Mouse (Mus musculus) layer of hippocampus, adult 9-10 months (tissue): Measurements from ENCODE around the gene LTO1.

Source experiments
- DNase-seq: peaks from one replicate; pipeline ENCODE4 v3.0.0; 2022; ENCODE audit warnings: low spot score

The LTO1 gene

DNA sequence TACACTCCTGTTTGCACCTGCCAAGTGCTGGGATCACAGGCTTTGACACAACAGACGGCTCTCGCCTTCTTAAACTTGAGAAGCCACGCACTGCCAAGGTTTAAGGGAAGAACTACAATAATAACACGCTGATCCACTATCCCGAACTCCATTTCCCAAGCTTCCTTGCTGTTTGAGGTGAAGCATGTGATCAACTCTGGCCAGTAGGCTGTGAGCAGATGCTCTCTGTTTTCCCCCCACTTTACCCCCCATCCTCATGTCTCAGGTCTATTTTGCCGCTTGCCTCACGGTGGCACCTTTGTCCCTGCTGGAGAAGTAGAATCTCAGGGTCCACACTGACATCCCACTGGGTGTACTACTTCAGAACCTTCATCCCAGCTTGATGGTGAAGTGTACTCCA, 6.2 kb upstream of the LTO1 start:
- DNase-seq, result no peak

- no peak for DNase-seq
Measured at GRCm38 (mm10) chr7:144911121-144911520, 3.8 kb upstream of the LTO1 start.

- DNase-seq, result no peak
Measured at GRCm38 (mm10) chr7:144912897-144913296, 2.0 kb upstream of the LTO1 start.

DNA sequence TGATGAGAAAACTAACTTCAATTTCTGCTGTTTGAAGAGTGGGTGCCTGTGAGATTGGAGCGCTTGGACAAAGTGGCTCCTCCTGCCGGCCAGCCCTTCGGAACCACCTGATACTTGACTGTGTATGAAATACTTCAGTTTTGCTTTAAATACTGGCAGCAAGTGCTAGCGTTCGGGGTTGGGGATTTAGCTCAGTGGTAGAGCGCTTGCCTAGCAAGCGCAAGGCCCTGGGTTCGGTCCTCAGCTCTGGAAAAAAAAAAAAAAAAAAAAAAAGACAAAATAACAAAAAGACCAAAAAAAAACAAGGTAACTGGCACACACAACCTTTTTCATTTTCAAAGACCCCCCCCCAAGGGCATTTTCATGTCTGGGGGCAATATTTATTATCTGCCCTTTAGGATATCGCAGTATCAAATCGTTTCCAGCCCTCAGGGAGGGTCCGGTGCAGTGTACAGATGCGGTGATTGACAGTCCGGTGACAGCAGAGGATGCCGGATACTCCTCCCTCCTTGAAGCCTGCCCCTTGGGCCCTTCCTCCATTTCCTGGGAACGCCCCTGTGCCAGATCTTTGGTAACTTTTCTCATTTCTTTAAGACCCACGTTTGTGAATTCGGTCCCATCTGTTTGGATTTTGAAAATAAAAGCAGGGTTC, 478 bp upstream of the LTO1 start:
- peak; percentile 75 for DNase-seq

- DNase-seq, result no peak
Measured at GRCm38 (mm10) chr7:144918823-144919222, 3.9 kb downstream of the LTO1 start.

GRCm38 (mm10) chr7:144927591-144927990, 12.7 kb downstream of the LTO1 start:
- DNase-seq, result no peak

- no peak for DNase-seq
Measured at GRCm38 (mm10) chr7:144928009-144928888, 13.3 kb downstream of the LTO1 start.

DNA sequence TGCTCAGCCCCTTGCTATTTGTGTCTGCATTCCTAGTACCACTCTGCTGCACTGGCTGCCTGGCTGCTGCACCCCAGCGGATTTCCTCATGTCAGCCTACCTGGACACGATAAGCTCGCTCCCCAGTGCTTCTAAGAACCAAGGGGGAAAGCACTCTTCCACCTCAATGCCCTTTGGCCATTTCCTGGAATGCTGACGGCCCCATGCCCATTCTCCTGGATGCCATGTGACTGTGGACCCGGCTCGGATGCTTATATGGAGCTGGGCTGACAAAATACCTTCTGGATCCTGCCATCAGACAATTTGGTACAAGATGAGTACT, 13.9 kb downstream of the LTO1 start:
- DNase-seq, result no peak

GRCm38 (mm10) chr7:144929506-144929905, 14.6 kb downstream of the LTO1 start:
- DNase-seq, result no peak

DNA sequence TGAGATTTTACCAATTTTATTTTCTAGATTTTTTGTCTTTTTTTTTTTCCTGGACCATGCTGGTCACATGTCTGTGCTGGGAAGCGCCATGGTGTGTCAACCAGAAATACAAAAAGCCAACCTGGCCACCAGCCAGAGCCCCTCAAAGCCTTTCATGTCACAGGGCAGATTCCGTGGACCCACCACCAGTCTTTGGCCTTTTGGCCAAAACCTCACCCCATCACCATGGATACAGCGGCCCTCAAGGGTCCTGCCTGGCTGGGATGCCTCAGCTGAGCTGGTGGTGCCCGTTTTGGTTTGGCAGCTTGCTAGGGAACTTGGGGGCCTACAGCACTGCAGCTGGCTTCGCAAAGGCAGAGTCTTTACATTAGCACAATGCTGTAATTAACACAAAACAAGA, 15.0 kb downstream of the LTO1 start:
- no peak for DNase-seq

- DNase-seq, result no peak
Measured at GRCm38 (mm10) chr7:144931778-144932177, 16.9 kb downstream of the LTO1 start.

DNA sequence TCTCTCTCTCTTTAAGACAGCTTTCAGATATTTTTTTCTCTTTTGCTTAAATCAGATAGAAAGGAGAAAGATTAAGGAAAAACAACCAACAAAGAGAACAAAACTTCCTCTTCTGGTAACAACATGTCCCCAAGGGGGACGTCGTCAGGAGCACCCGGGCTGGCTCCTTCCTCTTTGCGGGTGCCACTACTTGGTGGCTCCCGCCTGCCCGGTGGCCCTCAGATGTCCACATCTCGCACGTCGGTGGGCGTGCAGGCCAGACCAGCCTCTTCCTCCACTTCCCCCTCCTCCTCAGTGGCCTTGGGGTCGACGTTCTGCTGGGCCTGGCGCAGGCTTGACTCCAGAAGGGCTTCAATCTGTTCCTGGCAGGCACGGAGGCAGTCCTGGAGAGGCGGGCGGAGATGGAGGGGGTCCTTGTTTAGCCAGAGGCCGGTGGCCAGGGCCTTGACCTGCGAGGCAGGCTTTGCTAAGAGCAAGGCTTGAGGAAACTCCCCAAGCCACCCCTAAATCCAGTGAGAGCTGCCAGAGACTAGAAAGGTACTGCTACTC, 17.6 kb downstream of the LTO1 start:
- no peak for DNase-seq

- no peak for DNase-seq
Measured at GRCm38 (mm10) chr7:144933336-144933735, 18.4 kb downstream of the LTO1 start.

DNA sequence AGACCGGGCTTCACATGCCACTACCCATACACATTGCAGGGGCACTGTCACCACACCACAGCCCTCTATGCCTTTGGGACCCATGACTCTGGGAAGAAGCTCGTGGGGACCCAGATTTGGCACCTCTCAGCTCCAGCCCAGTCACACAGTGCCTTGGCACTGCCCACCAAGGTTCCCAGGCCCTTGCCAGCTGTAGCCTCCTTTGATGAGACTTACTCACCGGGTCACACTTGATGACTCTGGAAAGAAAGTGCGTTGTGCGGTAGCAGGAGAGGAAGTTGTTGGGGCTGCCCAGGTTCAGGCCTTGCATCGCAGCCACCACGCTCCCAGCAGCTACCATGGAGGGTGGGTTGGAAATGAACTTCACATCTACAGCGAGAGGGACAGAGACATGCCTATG, 18.9 kb downstream of the LTO1 start:
- DNase-seq, result no peak

DNA sequence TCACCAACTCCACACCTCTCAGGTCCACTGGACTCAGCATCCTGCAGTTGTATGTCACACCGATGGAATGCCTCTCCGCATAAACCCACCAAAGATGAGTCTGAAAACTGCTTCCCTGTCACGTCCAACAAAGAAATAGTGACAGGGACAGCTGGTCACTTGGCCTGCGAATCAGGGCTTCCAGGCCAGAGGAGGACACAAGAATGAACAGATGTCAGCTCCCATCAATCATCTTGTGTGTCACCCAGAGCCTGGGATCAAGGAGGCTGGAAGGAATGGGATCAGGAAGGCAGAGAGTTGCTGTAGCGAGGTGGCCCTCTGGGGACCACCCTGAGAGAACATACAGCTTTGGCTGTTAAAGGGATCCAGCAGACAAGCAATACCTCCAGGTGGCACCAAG, 20.0 kb downstream of the LTO1 start:
- no peak for DNase-seq

DNA sequence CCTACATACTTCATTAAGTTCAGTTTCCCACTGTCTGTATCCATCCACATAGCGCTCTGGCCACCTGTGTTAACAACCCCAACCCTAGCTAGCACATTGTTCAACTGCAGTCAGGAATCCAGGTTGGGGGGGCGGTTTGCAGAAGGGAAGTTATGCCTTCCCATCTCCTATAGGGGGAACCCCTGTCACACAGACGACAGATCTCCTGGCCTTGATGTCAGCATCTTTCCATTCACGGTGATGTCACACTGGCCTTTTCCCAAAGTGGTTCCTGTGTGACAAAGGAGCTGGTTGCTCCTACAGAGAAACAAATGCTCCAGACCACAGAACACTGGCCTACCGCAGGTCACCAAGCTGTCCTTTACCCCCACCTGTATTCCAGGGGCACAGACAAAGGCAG, 20.7 kb downstream of the LTO1 start:
- no peak for DNase-seq

GRCm38 (mm10) chr7:144936311-144936880, 21.5 kb downstream of the LTO1 start:
- no peak for DNase-seq

GRCm38 (mm10) chr7:144937490-144937889, 22.6 kb downstream of the LTO1 start:
- peak; percentile 77 for DNase-seq

GRCm38 (mm10) chr7:144937899-144938517, 23.1 kb downstream of the LTO1 start:
- no peak for DNase-seq

GRCm38 (mm10) chr7:144938661-144939343, 23.9 kb downstream of the LTO1 start:
- DNase-seq, result no peak

GRCm38 (mm10) chr7:144939344-144940002, 24.6 kb downstream of the LTO1 start, which contains the start of gene Ccnd1:
TSS of gene Ccnd1 (minus strand) at chr7:144939925.
- no peak for DNase-seq
